Mouse (Mus musculus): ENCODE results near the gene Sacs.

DNA sequence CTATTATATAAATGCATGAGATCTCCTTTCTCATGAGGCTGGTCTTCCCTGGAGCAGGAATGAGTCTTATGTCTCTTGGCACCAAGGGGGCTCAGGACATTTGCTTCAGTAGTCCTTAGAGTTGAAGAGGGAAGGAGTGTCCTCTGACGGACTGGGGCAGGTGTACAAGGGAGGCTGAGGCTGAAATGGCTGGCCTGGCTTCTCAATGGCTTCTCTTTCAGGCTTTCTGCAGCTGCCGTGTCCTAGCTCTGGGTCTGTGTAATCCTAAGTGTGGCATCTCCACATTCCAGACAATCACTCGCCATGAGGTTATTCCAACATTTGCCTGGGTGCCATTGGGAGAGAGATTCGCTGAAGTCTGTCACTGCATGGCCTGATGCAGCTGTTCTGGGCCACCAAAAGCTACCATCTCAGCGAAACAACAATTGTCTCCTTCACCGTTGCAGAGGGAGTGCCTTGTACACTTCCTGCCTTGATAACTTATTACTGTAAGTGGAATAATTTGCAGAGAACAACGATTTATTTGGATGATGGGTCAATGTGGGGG, 9.2 kb upstream of the Sacs start:
- TF ChIP-seq CTCF (IDR thresholded peaks at IDR 0.05; ENCODE audit: borderline replicate concordance, extremely low read depth, insufficient read depth, insufficient read length) (no peak), POLR2A (IDR thresholded peaks at IDR 0.05; ENCODE audit: borderline replicate concordance, extremely low read depth, insufficient read depth, insufficient read length, poor library complexity, severe bottlenecking) (no peak)

Measured in brain, embryonic 14.5 days (tissue).